In genomic region chr2:128176391-128177044, GRCm38 (mm10) we compare ENCODE assay signal across 10 mouse cellular contexts. TPM values are rescaled to one million over a fixed set of nuclear protein-coding genes. Genes with fewer than 3 reads are reported as not detected.
DNase-seq lines count a peak whose midpoint lies in the region; ATAC-seq and TF ChIP-seq lines count a peak whose summit lies in the region.
"Had no signal": no experiment of that assay in that cellular context is flagged by ENCODE, and none has a peak within 500 bp of the region (broad histone marks: within the 10 kb centered on the region; RNA-seq: fewer than 3 reads in every experiment).

No protein-coding gene starts in this region.

- ATAC-seq in lung, embryonic 14.5 days (ENCODE audit: insufficient read depth) = no peak
- no peak for ATAC-seq in heart, embryonic 13.5 days (ENCODE audit: extremely low read depth, insufficient number of reproducible peaks, low FRiP score, low TSS enrichment)
- 0 out of 2 replicates have a peak, but pooled peaks have one; percentile 20 for ATAC-seq in midbrain, embryonic 15.5 days (replicated peaks)
- ATAC-seq in CD4-positive, CD25-positive, alpha-beta regulatory T cell, adult 4 months = no peak

- no peak overlapping the region; the same call in 1 of the 2 replicates for H3K9ac ChIP-seq in lung, embryonic 14.5 days
- H3K9ac ChIP-seq in heart, embryonic 13.5 days = peak overlapping the region; percentile 61
- no peak overlapping the region for H3K9ac ChIP-seq in midbrain, embryonic 15.5 days
- H3K9ac ChIP-seq: liver, embryonic 14.5 days had no signal

- peak; percentile 93 for DNase-seq in heart, adult 11 months
- DNase-seq in heart, postnatal 25 days (ENCODE audit: low spot score) = no peak
- peak; percentile 66 for DNase-seq in lung, embryonic 14.5 days
- DNase-seq in lung, adult 18-20 months = no peak
- no peak for DNase-seq in layer of hippocampus, adult 8-10 months (ENCODE audit: low spot score in 2 of 2)
- DNase-seq: thymus, adult 2 months had no signal

- TF ChIP-seq CTCF in lung, embryonic 14.5 days (IDR thresholded peaks at IDR 0.05; ENCODE audit: low read depth) = no peak

- intact Hi-C loops in heart, postnatal 25 days (cut with DNase I) = loop anchor here (5.0 kb wide), 2 partner anchors 49 to 71 kb away; partner anchors contain the start of gene Bcl2l11

- H3K36me3 ChIP-seq in lung, embryonic 14.5 days (ENCODE audit: insufficient read depth) = no peaks in the 10 kb centered on the region
- H3K36me3 ChIP-seq in heart, embryonic 13.5 days = no peaks in the 10 kb centered on the region
- H3K36me3 ChIP-seq in midbrain, embryonic 15.5 days (replicated peaks) = no peaks in the 10 kb centered on the region

- H3K27me3 ChIP-seq in lung, embryonic 14.5 days (ENCODE audit: insufficient read depth, low read length) = no peaks in the 10 kb centered on the region
- H3K27me3 ChIP-seq in heart, embryonic 13.5 days (replicated peaks) = no peaks in the 10 kb centered on the region
- no peaks in the 10 kb centered on the region for H3K27me3 ChIP-seq in midbrain, embryonic 15.5 days (replicated peaks)

- H3K9me3 ChIP-seq in lung, embryonic 14.5 days (ENCODE audit: low read depth, low read length) = no peaks in the 10 kb centered on the region
- H3K9me3 ChIP-seq in heart, embryonic 13.5 days = no peaks in the 10 kb centered on the region
- no peaks in the 10 kb centered on the region for H3K9me3 ChIP-seq in midbrain, embryonic 15.5 days

- 28% methylated on average over 12 of the region's 12 CpGs for WGBS in lung, embryonic 14.5 days
- WGBS in heart, embryonic 13.5 days = 38% methylated on average over 12 of the region's 12 CpGs
- 35% methylated on average over 12 of the region's 12 CpGs for WGBS in midbrain, embryonic 15.5 days

- H3K27ac ChIP-seq in lung, embryonic 14.5 days (ENCODE audit: low read depth) = no peak overlapping the region
- H3K27ac ChIP-seq in heart, embryonic 13.5 days (replicated peaks) = peak overlapping the region; percentile 80
- no peak overlapping the region for H3K27ac ChIP-seq in midbrain, embryonic 15.5 days
- H3K27ac ChIP-seq: liver, embryonic 14.5 days had no signal

- H3K4me2 ChIP-seq in lung, embryonic 14.5 days = 0 out of 2 replicates have a peak overlapping the region, but pooled peaks have one; percentile 2
- 0 out of 2 replicates have a peak overlapping the region, but pooled peaks have one; percentile 14 for H3K4me2 ChIP-seq in heart, embryonic 13.5 days
- no peak overlapping the region for H3K4me2 ChIP-seq in midbrain, embryonic 15.5 days

- H3K4me3 ChIP-seq in lung, embryonic 14.5 days (ENCODE audit: low read depth, low read length) = no peak overlapping the region
- no peak overlapping the region for H3K4me3 ChIP-seq in heart, embryonic 13.5 days
- no peak overlapping the region for H3K4me3 ChIP-seq in midbrain, embryonic 15.5 days

- peaks cover 27% of the 10 kb centered on the region for H3K4me1 ChIP-seq in lung, embryonic 14.5 days (ENCODE audit: insufficient read depth)
- H3K4me1 ChIP-seq in heart, embryonic 13.5 days = peaks cover 62% of the 10 kb centered on the region
- peaks cover 17% of the 10 kb centered on the region for H3K4me1 ChIP-seq in midbrain, embryonic 15.5 days

RNA-seq across cellular contexts. Expression of gene Bcl2l11, which starts 50.7 kb away (rescaled TPM):
- 10 to 100 TPM; 15.2 to 18.8 TPM for total RNA-seq in heart, postnatal 25 days (2021)
- polyA plus RNA-seq in lung, embryonic 14.5 days (2014; fragmentation: Nextera tagmentation; extraction: Ambion mirVana) = 27.9 and 29.9 TPM in 2 replicates
- 13.5 and 15.4 TPM in 2 replicates for polyA plus RNA-seq in heart, embryonic 13.5 days (2015; fragmentation: Nextera tagmentation; extraction: Ambion mirVana)
- 11.8 and 12.0 TPM in 2 replicates for polyA plus RNA-seq in midbrain, embryonic 15.5 days (2015; fragmentation: Nextera tagmentation; extraction: Ambion mirVana)
- polyA plus RNA-seq in CD4-positive, CD25-positive, alpha-beta regulatory T cell, adult 4 months (2017; shearing (Covaris generic)) = 10 to 100 TPM; 15.3 to 16.9 TPM
- total RNA-seq in layer of hippocampus, adult 8-10 months (2022) = 1 to 10 TPM; 5.1 to 8.1 (median 6.5) TPM

Comparison
In these comparisons a context has a peak if more than half of its experiments do, and no peak if none do; other contexts are left out.
1. DNase-seq: peak in heart, adult 11 months (single experiment) and lung, embryonic 14.5 days (single experiment); none in heart, postnatal 25 days (single experiment), lung, adult 18-20 months (0 of 2) and layer of hippocampus, adult 8-10 months (0 of 2).